Mouse (Mus musculus) cerebellum, adult 8-10 months (tissue): Measurements from ENCODE around the gene Cerkl.
A peak's percentile ranks its signal among the peaks of the same experiment; 100 is the strongest.

Source experiments
- DNase-seq: peaks from one replicate; pipeline ENCODE4 v3.0.0; 2022

Cerkl gene

GRCm38 (mm10) chr2:79309454-79310118, 147.0 kb downstream of the Cerkl start:
- DNase-seq = peak; percentile 64

- DNase-seq = no peak
Observed at GRCm38 (mm10) chr2:79307549-79307948, 149.0 kb downstream of the Cerkl start.

DNA sequence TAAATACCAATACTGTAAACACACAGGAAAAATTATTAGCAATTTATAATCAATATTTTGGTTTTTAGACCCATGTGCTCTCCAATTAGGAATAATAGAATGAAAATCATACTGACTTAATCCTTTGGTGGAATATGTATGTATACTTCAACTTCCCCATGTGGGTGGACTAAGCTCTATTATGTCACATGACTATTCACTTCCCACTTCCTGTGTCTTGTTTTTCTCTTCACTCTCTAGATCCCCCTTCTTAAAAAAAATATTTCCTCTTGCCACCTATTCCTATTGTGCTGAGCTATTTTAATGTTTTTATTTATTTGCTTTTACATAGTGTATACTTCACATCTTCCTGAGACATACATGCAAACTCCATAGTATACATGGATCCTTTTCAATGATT, 154.2 kb downstream of the Cerkl start:
- no peak for DNase-seq

DNA sequence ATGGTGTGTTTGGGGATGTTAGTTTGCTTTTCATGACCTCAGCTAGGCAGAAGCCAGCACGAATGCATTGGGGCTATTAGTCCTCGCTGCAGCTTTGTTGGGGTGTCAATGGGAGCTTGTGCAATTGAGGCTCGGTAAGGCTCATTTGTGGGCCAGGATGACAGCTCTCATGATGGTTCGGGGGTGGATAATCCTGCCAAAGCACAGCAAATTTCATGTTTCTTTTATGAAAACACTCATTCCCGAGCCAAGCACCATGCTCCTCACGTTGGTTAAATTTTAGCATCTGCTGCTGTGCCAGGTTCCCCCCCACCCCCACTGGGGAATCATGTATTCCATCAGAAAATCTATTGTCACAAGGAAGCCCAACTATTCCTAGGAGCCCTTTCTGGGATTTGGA, 164.2 kb downstream of the Cerkl start:
- DNase-seq = no peak

DNA sequence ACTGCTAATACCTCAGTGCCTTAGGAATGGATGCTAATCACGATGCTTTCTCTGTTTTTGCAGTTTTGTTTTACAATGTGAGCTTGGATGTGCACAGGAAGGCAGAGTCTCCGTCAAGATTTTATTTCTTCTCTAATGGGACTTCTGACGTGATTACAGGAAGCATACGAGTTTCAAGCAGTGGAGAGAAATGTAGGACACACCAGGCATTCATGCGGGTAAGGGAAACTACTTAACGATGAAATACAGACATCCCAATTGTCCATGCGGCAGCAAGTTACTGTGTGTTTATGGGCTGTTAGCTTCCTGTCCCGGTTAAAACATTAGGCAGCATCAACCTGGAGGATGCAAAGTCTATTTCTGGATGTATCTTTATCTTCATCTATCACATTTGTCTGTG, 164.7 kb downstream of the Cerkl start:
- no peak for DNase-seq

- no peak for DNase-seq
Observed at GRCm38 (mm10) chr2:79290149-79290548, 166.4 kb downstream of the Cerkl start.

GRCm38 (mm10) chr2:79284206-79284605, 172.4 kb downstream of the Cerkl start:
- DNase-seq = no peak
